Mouse (Mus musculus) testis, adult 2 months (tissue): ENCODE measurements at regions not wholly inside any gene's neighbourhood (a gene's known extent, or its start where the extent isn't known, plus 50 kb on each side); places are given as distances from the start of the nearest gene placed in this dataset.

Experiments
- H3K27ac ChIP-seq: fragments of 200-500 bp; 2 replicates; pipeline ENCODE4 v1.5.1; 2012; ENCODE audit warnings: low read depth, low read length; ENCODE audit not compliant: control insufficient read depth, insufficient read depth
- H3K27me3 ChIP-seq: fragments of 200-500 bp; 2 replicates; pipeline ENCODE4 v1.6.1; 2012; ENCODE audit warnings: mild to moderate bottlenecking, low read length, moderate library complexity; ENCODE audit not compliant: control insufficient read depth, insufficient read depth
- H3K36me3 ChIP-seq: fragments of 200-500 bp; 2 replicates; pipeline ENCODE4 v1.6.1; 2012; ENCODE audit warnings: mild to moderate bottlenecking, low read length; ENCODE audit not compliant: control insufficient read depth, insufficient read depth
- H3K4me1 ChIP-seq: fragments of 200-500 bp; 2 replicates; pipeline ENCODE4 v1.6.1; 2012; ENCODE audit warnings: low read length; ENCODE audit not compliant: control insufficient read depth, insufficient read depth
- H3K4me3 ChIP-seq: fragments of 200-500 bp; 2 replicates; pipeline ENCODE4 v1.5.1; 2012; ENCODE audit warnings: low read depth, mild to moderate bottlenecking, low read length, moderate library complexity, mixed read lengths; ENCODE audit not compliant: control insufficient read depth
- CTCF ChIP-seq: fragments of 200-500 bp; IDR thresholded peaks from 2 replicates; pipeline ENCODE4 v1.5.1; 2012; ENCODE audit warnings: low read depth, mild to moderate bottlenecking, inconsistent platforms, low read length, moderate library complexity; ENCODE audit not compliant: control insufficient read depth, insufficient read depth, insufficient replicate concordance
- POLR2A ChIP-seq: fragments of 200-500 bp; IDR thresholded peaks from 2 replicates; pipeline ENCODE4 v1.6.1; 2012; ENCODE audit warnings: low read depth, mild to moderate bottlenecking, inconsistent platforms, low read length, moderate library complexity; ENCODE audit not compliant: control insufficient read depth

DNA sequence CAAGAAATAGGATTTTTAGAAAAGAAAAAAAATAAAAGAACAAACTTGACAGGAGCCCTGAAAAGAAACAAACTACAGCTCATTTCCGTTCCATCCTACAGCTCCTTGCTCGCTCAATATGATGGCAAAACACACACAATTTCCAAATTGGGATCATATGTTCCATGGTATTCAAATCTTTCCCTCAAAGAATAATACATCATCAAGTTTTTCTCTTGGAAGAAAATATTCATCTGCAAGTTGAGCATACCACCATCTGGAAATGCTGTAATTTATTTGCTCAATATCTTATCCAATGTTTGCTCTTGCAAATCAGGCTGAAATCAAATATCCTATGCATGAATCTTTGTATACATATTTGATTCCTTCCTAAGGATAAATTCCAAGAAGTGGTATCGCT, 131.1 kb upstream of the Slc22a22 start:
- no peaks in the 10 kb centered on the region for H3K4me1 ChIP-seq
- H3K4me3 ChIP-seq: no peak overlapping the region
- no peaks in the 10 kb centered on the region for H3K36me3 ChIP-seq
- TF ChIP-seq CTCF: no peak
- no peak for TF ChIP-seq POLR2A
- no peak overlapping the region for H3K27ac ChIP-seq
- H3K27me3 ChIP-seq: no peaks in the 10 kb centered on the region

DNA sequence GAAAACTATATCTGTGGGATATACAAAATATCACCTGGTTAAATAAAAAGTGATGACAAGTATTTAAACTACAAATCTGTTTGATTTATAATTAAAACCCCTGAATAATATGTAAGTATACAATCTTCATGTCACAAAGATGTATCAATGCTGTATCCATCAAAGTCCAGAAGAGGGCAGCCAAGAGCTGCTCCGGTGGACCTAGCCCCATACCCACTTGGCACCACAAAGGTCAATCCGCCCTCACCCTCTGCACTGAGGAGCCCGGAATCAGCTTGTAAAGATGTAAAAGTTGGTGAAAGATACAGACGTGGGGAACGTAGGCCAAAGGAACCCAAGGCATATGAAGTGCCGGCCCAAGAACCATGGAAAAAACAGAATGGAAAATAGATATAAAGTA, 123.1 kb upstream of the Slc22a22 start:
- no peaks in the 10 kb centered on the region for H3K36me3 ChIP-seq
- H3K4me3 ChIP-seq: no peak overlapping the region
- TF ChIP-seq POLR2A (no peak), CTCF (peak; percentile 65; the same call in 1 of the 2 replicates)
- no peaks in the 10 kb centered on the region for H3K27me3 ChIP-seq
- no peak overlapping the region for H3K27ac ChIP-seq
- no peaks in the 10 kb centered on the region for H3K4me1 ChIP-seq

DNA sequence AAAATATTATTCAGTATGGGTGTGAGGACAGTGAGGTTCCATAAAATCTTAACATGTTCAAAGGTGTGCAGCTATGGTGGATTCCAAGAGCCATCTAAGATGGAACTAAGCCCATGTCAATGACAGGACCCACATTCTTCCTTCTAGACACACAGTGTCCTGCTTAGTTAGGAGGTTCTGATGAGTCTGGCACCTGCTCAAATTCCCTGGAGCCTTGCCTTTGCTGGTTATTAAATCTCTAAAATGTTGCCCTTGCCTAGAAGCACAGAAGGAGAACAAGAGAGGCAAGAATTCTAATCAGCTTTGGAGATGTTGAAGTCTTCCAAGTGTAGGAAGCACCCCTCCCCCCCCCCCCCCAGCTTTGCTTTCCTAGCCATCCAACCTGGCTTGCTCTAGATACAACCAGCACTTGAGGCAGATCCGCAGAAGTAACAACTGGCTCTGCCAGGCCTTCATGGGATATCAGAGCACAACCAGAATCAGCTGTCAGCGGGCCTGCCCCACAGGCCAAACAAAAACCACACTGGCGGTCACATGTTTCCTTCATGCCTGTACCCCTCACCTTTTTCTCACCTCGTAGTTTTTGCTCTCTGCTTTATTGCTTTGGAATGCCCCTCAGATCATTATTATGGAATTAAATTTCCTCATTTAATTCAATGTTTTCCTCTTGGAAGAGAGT, 116.0 kb upstream of the Slc22a22 start:
- Histone ChIP-seq H3K27ac (no peak overlapping the region), H3K4me1 (no peaks in the 10 kb centered on the region; the same call in 1 of the 2 replicates), H3K36me3 (no peaks in the 10 kb centered on the region), H3K4me3 (no peak overlapping the region), H3K27me3 (no peaks in the 10 kb centered on the region)
- no peak for TF ChIP-seq POLR2A

DNA sequence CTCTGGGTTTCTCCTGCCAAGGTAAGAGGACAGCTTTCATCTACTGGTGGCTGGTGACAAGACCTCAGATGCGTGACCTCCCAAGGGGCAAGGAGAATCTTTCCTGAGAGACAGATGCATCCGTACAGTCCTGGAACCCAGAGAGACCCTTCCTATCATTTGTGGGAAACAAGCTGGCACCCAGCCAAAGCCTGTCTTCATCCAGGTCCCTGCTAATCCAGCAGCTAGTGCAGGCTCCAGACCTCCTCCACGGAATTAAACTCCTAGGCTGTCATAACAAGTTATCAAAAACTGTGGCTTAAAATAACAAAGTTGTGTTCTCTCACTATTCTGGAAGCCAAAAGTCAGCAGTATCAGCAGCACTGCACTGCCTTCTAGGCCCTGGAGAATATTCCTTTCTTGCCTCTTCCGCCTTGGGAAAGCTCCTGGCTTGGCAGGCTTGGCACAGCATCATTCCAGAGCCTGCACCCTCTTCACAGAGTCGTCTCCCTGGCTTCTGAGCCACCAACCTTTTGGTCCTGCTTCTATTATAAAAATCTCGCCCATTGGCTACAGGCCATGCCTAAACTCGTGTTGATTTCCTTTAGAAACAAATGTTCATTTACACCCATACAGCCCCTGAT, 113.3 kb upstream of the Slc22a22 start:
- Histone ChIP-seq H3K27me3 (no peaks in the 10 kb centered on the region), H3K4me3 (no peak overlapping the region), H3K4me1 (no peaks in the 10 kb centered on the region; the same call in 1 of the 2 replicates), H3K27ac (no peak overlapping the region), H3K36me3 (no peaks in the 10 kb centered on the region)
- TF ChIP-seq CTCF: no peak

DNA sequence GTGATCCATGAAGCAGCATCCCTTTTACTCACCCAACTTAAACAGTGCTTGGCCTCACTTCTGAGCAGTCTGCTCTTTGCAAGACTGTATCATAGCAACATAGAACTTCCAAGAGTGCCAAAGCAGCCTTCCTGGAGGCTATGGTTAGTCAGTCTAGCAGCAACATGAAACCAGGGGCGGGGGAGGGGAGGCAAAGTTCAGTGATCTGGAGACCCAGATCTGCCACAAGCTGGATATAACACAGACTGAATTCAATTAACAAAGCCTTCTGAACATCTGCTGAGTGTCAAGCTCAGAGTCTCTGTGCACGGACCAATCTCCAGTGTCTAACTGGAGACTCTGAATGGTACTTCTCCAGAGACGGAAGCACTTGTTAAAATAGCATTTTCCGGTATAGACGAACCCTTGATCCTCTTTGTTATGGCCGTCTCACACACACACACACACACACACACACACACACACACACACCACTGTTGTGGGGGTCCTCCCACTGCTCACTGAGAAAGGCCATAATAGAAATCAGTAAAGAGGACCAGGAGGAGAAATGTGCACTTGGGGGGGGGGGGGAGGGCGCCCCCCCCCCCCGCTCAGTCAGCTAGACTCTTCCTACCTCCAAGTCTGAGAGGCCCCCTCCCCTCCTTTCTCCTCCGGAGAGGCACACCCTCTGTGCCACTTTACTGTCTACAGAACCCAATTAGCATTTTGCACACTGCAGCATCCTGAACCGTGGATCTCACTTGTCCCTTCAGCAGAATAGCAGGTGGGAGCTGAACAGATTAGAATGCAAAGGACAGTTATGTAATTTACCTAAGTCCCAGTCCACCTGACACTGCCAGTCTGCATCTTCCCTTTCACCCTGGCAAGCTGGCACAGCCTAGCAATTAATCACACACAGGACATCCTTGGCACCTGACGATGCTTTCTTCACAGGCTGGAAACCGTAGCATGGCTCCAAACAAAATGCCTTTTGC, 112.3 kb upstream of the Slc22a22 start:
- Histone ChIP-seq H3K27ac (no peak overlapping the region), H3K36me3 (no peaks in the 10 kb centered on the region), H3K4me3 (no peak overlapping the region), H3K27me3 (no peaks in the 10 kb centered on the region), H3K4me1 (no peaks in the 10 kb centered on the region; the same call in 1 of the 2 replicates)
- TF ChIP-seq CTCF: no peak
- no peak for TF ChIP-seq POLR2A

DNA sequence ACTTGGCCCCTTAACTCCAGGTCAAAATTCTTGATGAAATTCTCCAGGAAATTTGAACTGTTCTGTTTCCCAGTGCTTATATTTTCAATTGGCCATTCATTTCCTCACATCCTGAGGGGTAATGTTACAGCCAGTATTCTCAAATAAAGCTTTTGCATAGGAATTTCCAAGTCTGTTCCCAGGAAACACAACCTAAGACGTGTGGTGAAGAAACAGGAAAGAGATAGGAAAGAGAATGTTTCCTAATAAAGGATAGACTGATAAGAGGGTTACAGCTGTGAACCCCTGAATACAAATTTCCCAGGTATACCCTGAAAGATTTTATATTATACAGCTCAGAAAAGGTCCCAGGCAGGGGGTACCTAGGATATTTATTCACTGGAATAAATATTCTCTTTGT, 108.0 kb upstream of the Slc22a22 start:
- Histone ChIP-seq H3K27me3 (no peaks in the 10 kb centered on the region), H3K36me3 (no peaks in the 10 kb centered on the region), H3K4me3 (no peak overlapping the region), H3K27ac (no peak overlapping the region), H3K4me1 (no peaks in the 10 kb centered on the region; the same call in 1 of the 2 replicates)
- TF ChIP-seq CTCF: no peak

DNA sequence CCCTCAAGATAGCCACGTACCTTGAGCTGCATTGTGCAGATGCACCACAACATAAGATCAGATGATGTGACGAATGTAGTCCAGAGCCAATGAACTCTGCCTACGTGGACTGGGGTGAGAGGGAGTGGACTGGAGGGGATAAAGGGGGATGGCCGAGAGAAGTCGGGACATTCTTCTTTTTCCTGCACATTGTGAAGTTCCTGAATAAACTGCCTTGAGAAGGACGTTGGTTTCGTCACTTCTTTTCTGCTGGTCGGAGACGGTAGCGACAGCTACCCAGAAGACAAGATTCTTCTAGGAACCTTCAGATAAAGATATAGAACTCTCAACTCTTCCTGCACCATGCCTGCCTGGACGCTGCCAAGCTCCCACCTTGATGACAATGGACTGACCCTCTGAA, 107.1 kb upstream of the Slc22a22 start:
- Histone ChIP-seq H3K27ac (no peak overlapping the region), H3K4me1 (no peaks in the 10 kb centered on the region; the same call in 1 of the 2 replicates), H3K27me3 (no peaks in the 10 kb centered on the region), H3K36me3 (no peaks in the 10 kb centered on the region), H3K4me3 (no peak overlapping the region)
- TF ChIP-seq CTCF: no peak
- no peak for TF ChIP-seq POLR2A
